Mouse (Mus musculus) heart, adult 2 months (tissue): Measurements from ENCODE around the gene Arfgap3.

Experiments used
- CTCF ChIP-seq: fragments of 200-600 bp; IDR thresholded peaks from 2 replicates; pipeline ENCODE4 v1.8.1; 2022; ENCODE audit warnings: antibody characterized with exemption, mild to moderate bottlenecking, moderate library complexity
- EP300 ChIP-seq: fragments of 200-500 bp; IDR thresholded peaks from 2 replicates; pipeline ENCODE4 v1.6.1; 2011; ENCODE audit warnings: low read depth, low read length, control low read depth; ENCODE audit not compliant: insufficient read depth
- POLR2A ChIP-seq: fragments of 200-500 bp; IDR thresholded peaks from 2 replicates; pipeline ENCODE4 v1.6.1; 2011; ENCODE audit warnings: mild to moderate bottlenecking, low read depth, low read length, control low read depth; ENCODE audit not compliant: insufficient read depth

GRCm38 (mm10) chr15:83338908-83339307 lies 11.1 kb downstream of the Arfgap3 start:
- no peak for TF ChIP-seq CTCF
- no peak for TF ChIP-seq EP300
- TF ChIP-seq POLR2A: no peak
